Comparison of ENCODE assay signal across 8 mouse cellular contexts in genomic region chr3:108840000-108840715, GRCm38 (mm10). TPM values are rescaled to one million over a fixed set of nuclear protein-coding genes. Genes with fewer than 3 reads are reported as not detected.
DNase-seq lines count a peak whose midpoint lies in the region; ATAC-seq and TF ChIP-seq lines count a peak whose summit lies in the region.

TSS of gene Stxbp3 (minus strand) at chr3:108840526.

- H3K9me3 ChIP-seq in ES-Bruce4 (replicated peaks; ENCODE audit: control insufficient read depth, insufficient read depth, low read length, poor library complexity, severe bottlenecking), result no peaks in the 10 kb centered on the region
- no peaks in the 10 kb centered on the region for H3K9me3 ChIP-seq in forebrain, embryonic 13.5 days (replicated peaks)
- no peaks in the 10 kb centered on the region for H3K9me3 ChIP-seq in liver, postnatal 0 days (ENCODE audit: low read length)
- 0 out of 2 replicates have a peak, but pooled peaks cover 2% of the 10 kb centered on the region for H3K9me3 ChIP-seq in neural tube, embryonic 14.5 days (ENCODE audit: control insufficient read depth, low read length)

- H3K4me2 ChIP-seq in forebrain, embryonic 13.5 days, result peak within 1 kb of the TSS; percentile 69
- peak within 1 kb of the TSS; percentile 74 for H3K4me2 ChIP-seq in liver, postnatal 0 days (ENCODE audit: low read depth, low read length)
- H3K4me2 ChIP-seq in neural tube, embryonic 14.5 days (ENCODE audit: low read depth, low read length), result peak within 1 kb of the TSS; percentile 72

- peak; percentile 89 for ATAC-seq in cerebellum, adult (ENCODE audit: insufficient number of reproducible peaks, low FRiP score, low TSS enrichment)
- peak; percentile 98 for ATAC-seq in forebrain, embryonic 13.5 days
- peak; percentile 95 for ATAC-seq in liver, postnatal 0 days
- peak; percentile 96 for ATAC-seq in neural tube, embryonic 14.5 days (ENCODE audit: low read depth)

- peak; percentile 98 to 99 for DNase-seq in heart, postnatal 10 days
- DNase-seq in large intestine, adult 2 months (ENCODE audit: low read depth, low spot score), result peak; percentile 92
- peak; percentile 99 for DNase-seq in liver, postnatal 0 days
- DNase-seq in testis, postnatal 10 days (ENCODE audit: low spot score), result peak; percentile 100

- intact Hi-C loops in heart, postnatal 10 days (cut with DNase I), result loop anchor here (2.0 kb wide), 1 partner anchor 71 kb away; the partner anchor contains the start of gene Prpf38b

- peak; percentile 65 for TF ChIP-seq POLR2A in ES-Bruce4 (IDR thresholded peaks at IDR 0.05; ENCODE audit: insufficient read depth, low read length)

- TF ChIP-seq EP300 in ES-Bruce4 (IDR thresholded peaks at IDR 0.05; ENCODE audit: insufficient read depth, low read depth, low read length), result no peak
- no peak for TF ChIP-seq EP300 in liver, postnatal 0 days (IDR thresholded peaks at IDR 0.05; ENCODE audit: low read depth)

- no peaks in the 10 kb centered on the region for H3K4me1 ChIP-seq in ES-Bruce4 (ENCODE audit: control insufficient read depth, insufficient read depth, low read length)
- peaks cover 7% of the 10 kb centered on the region; the same call in 1 of the 2 replicates for H3K4me1 ChIP-seq in forebrain, embryonic 13.5 days
- peaks cover 16% of the 10 kb centered on the region for H3K4me1 ChIP-seq in liver, postnatal 0 days (ENCODE audit: insufficient read depth)
- no peaks in the 10 kb centered on the region for H3K4me1 ChIP-seq in neural tube, embryonic 14.5 days (ENCODE audit: control insufficient read depth, insufficient read depth, low read length)

- no peaks in the 10 kb centered on the region for H3K36me3 ChIP-seq in ES-Bruce4 (ENCODE audit: control insufficient read depth, insufficient read depth, low read length, poor library complexity, severe bottlenecking)
- H3K36me3 ChIP-seq in forebrain, embryonic 13.5 days (ENCODE audit: poor library complexity, severe bottlenecking), result no peaks in the 10 kb centered on the region
- 0 out of 2 replicates have a peak, but pooled peaks cover 5% of the 10 kb centered on the region for H3K36me3 ChIP-seq in liver, postnatal 0 days (replicated peaks; ENCODE audit: insufficient read depth, low read length)
- H3K36me3 ChIP-seq in neural tube, embryonic 14.5 days (ENCODE audit: control insufficient read depth, insufficient read depth, low read length), result no peaks in the 10 kb centered on the region

- H3K27ac ChIP-seq in ES-Bruce4 (ENCODE audit: insufficient read depth, low read length), result no peak within 1 kb of the TSS
- H3K27ac ChIP-seq in forebrain, embryonic 13.5 days, result peak within 1 kb of the TSS; percentile 21; the same call in 1 of the 2 replicates
- peak within 1 kb of the TSS; percentile 94 for H3K27ac ChIP-seq in liver, postnatal 0 days (ENCODE audit: low read depth)
- peak within 1 kb of the TSS; percentile 66 for H3K27ac ChIP-seq in neural tube, embryonic 14.5 days (ENCODE audit: low read depth, low read length)

- 1% methylated on average over 54 of the region's 56 CpGs for WGBS in forebrain, embryonic 13.5 days
- 1% methylated on average over 56 of the region's 56 CpGs for WGBS in large intestine, adult 2 months
- WGBS in liver, postnatal 0 days (ENCODE audit: insufficient replicate concordance), result under 1% methylated on average over 55 of the region's 56 CpGs
- WGBS in neural tube, embryonic 14.5 days, result 1% methylated on average over 52 of the region's 56 CpGs

- TF ChIP-seq CTCF in ES-Bruce4 (IDR thresholded peaks at IDR 0.05; ENCODE audit: low read depth, low read length), result peak; percentile 93
- TF ChIP-seq CTCF in liver, postnatal 0 days (IDR thresholded peaks at IDR 0.05; ENCODE audit: low read depth), result peak; percentile 99

- H3K27me3 ChIP-seq in ES-Bruce4 (ENCODE audit: control insufficient read depth, insufficient read depth, low read length, poor library complexity, severe bottlenecking), result no peaks in the 10 kb centered on the region
- H3K27me3 ChIP-seq in forebrain, embryonic 13.5 days, result no peaks in the 10 kb centered on the region
- H3K27me3 ChIP-seq in liver, postnatal 0 days (ENCODE audit: insufficient read depth, low read length), result no peaks in the 10 kb centered on the region
- no peaks in the 10 kb centered on the region for H3K27me3 ChIP-seq in neural tube, embryonic 14.5 days (ENCODE audit: control insufficient read depth, insufficient read depth, low read length)

- peak within 1 kb of the TSS; percentile 76 for H3K9ac ChIP-seq in ES-Bruce4 (ENCODE audit: low read depth, poor library complexity, severe bottlenecking)
- H3K9ac ChIP-seq in forebrain, embryonic 13.5 days, result peak within 1 kb of the TSS; percentile 72
- H3K9ac ChIP-seq in liver, postnatal 0 days (replicated peaks), result peak within 1 kb of the TSS; percentile 72
- peak within 1 kb of the TSS; percentile 55 for H3K9ac ChIP-seq in neural tube, embryonic 14.5 days (replicated peaks; ENCODE audit: low read depth, low read length)

- peak within 1 kb of the TSS; percentile 82 for H3K4me3 ChIP-seq in ES-Bruce4 (ENCODE audit: low read depth, low read length)
- peak within 1 kb of the TSS; percentile 69 for H3K4me3 ChIP-seq in forebrain, embryonic 13.5 days
- peak within 1 kb of the TSS; percentile 74 for H3K4me3 ChIP-seq in liver, postnatal 0 days (ENCODE audit: low read depth, low read length)
- H3K4me3 ChIP-seq in neural tube, embryonic 14.5 days (ENCODE audit: low read depth, low read length), result peak within 1 kb of the TSS; percentile 68

RNA-seq across cellular contexts. Expression of gene Stxbp3, which starts in this region (rescaled TPM):
- polyA plus RNA-seq in ES-Bruce4 (2011; ENCODE audit: insufficient read depth, insufficient read length, low read depth, missing spikeins), result 25.9 and 29.9 TPM in 2 replicates
- polyA plus RNA-seq in forebrain, embryonic 13.5 days (2015; fragmentation: Nextera tagmentation; extraction: Ambion mirVana), result 16.0 and 17.1 TPM in 2 replicates
- 10 to 100 TPM; 25.8 to 31.8 TPM for total RNA-seq in heart, postnatal 10 days (2021)
- 12.2 and 16.9 TPM in 2 replicates for polyA plus RNA-seq in large intestine, adult 2 months (2012; rRNA removed)
- polyA plus RNA-seq in liver, postnatal 0 days (2015; fragmentation: Nextera tagmentation; extraction: Ambion mirVana), result 18.1 and 19.3 TPM in 2 replicates
- polyA plus RNA-seq in neural tube, embryonic 14.5 days (2014; fragmentation: Nextera tagmentation; extraction: Ambion mirVana), result 11.5 and 16.0 TPM in 2 replicates
